Mouse (Mus musculus) small intestine, adult 2 months (tissue): ENCODE data around the gene Specc1l. TPM values are rescaled to one million over a fixed set of nuclear protein-coding genes. Genes with fewer than 3 reads are reported as not detected.

ENCODE experiments used
- H3K27ac ChIP-seq: fragments of 200-500 bp; 2 replicates; pipeline ENCODE4 v1.5.1; 2012; ENCODE audit warnings: low read depth, low read length, control low read depth, inconsistent platforms; ENCODE audit not compliant: insufficient read depth
- H3K27me3 ChIP-seq: fragments of 200-500 bp; 2 replicates; pipeline ENCODE4 v1.6.1; 2012; ENCODE audit warnings: mild to moderate bottlenecking, moderate library complexity, low read length, inconsistent platforms; ENCODE audit not compliant: control insufficient read depth, insufficient read depth
- H3K36me3 ChIP-seq: fragments of 200-500 bp; 2 replicates; pipeline ENCODE4 v1.6.1; 2012; ENCODE audit warnings: mild to moderate bottlenecking, low read length, control low read depth, inconsistent platforms; ENCODE audit not compliant: control insufficient read depth, insufficient read depth
- H3K4me1 ChIP-seq: fragments of 200-500 bp; 2 replicates; pipeline ENCODE4 v1.6.1; 2012; ENCODE audit warnings: low read length, inconsistent platforms, mixed read lengths; ENCODE audit not compliant: control insufficient read depth, insufficient read depth, insufficient read length
- H3K4me3 ChIP-seq: fragments of 200-500 bp; 2 replicates; pipeline ENCODE4 v1.5.1; 2012; ENCODE audit warnings: low read depth, mild to moderate bottlenecking, control low read depth, inconsistent platforms, low read length, moderate library complexity
- CTCF ChIP-seq: fragments of 200-500 bp; IDR thresholded peaks from 2 replicates; pipeline ENCODE4 v1.5.1; 2012; ENCODE audit warnings: low read depth, mild to moderate bottlenecking, control low read depth, inconsistent platforms, low read length, moderate library complexity, mixed read lengths; ENCODE audit not compliant: insufficient replicate concordance, insufficient read length; ENCODE audit errors: extremely low read depth
- POLR2A ChIP-seq: fragments of 200-500 bp; IDR thresholded peaks from 2 replicates; pipeline ENCODE4 v1.6.1; 2012; ENCODE audit warnings: low read depth, mild to moderate bottlenecking, control low read depth, inconsistent platforms, low read length, moderate library complexity
- WGBS: fragments of 180-500 bp; shearing (Covaris S2); methylation state at CpG from one replicate; pipeline ENCODE4 v1.1.7; 2018; 5-methylcytosine and 5-hydroxymethylcytosine counted together
- polyA plus RNA-seq: library from polyadenylated mRNA; depleted of rRNA; stranded (reverse); fragments of >200 nt; gene quantifications from 2 replicates; pipeline ENCODE4 v1.2.3, GENCODE M21; 2012

Gene Specc1l
- polyA plus RNA-seq, 1 experiment, result 48.2 TPM

DNA sequence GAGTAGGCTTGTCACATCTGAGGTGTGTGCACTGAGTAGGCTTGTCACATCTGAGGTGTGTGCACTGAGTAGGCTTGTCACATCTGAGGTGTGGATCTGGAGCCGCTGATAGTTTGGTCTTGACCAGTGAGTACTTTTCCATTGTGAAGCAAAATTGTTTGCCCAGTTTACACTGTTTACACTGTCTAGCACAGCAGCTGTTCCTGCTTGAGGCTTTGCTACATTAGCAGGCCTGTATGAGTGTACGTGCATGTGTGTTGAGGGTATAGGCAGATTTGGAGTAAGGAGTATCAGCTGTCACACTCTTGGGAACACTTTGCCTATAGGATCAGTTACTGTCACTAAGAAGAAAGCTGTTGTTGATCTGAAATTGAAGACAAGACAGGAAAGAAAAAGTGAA lies 21.6 kb downstream of the Specc1l start:
- Histone ChIP-seq H3K4me1 (peaks cover 23% of the 10 kb centered on the region), H3K4me3 (no peak overlapping the region), H3K27ac (no peak overlapping the region), H3K27me3 (no peaks in the 10 kb centered on the region), H3K36me3 (peaks cover 40% of the 10 kb centered on the region)
- 66% methylated on average over 2 of the region's 2 CpGs for WGBS
- TF ChIP-seq CTCF (no peak), POLR2A (no peak)

- 88% methylated on average over 2 of the region's 2 CpGs for WGBS
- Histone ChIP-seq H3K4me1 (peaks cover 12% of the 10 kb centered on the region), H3K4me3 (no peak overlapping the region), H3K27me3 (no peaks in the 10 kb centered on the region), H3K27ac (no peak overlapping the region), H3K36me3 (peaks cover 37% of the 10 kb centered on the region)
- TF ChIP-seq POLR2A (no peak), CTCF (no peak)
Observed at GRCm38 (mm10) chr10:75235726-75236125, 23.9 kb downstream of the Specc1l start.

DNA sequence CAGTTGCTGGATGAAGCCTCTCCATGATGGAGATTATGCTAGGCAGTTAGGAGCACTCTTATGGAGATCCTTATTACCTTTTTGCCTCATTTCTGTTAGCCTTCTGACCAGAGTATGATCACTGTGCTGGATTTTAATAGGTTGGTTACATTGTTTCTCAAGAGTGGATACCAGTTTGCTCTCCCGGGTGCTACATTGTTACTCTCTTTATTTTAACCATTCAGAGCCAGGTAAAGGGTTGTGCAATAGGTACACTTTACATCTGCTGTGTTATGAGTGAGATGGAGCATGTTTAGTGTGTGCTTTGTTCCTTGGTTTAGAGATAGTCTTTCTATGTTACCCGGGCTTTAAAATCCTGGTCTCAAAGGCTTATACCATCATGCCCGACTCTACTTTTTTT lies 24.3 kb downstream of the Specc1l start:
- H3K4me3 ChIP-seq, result no peak overlapping the region
- H3K4me1 ChIP-seq, result peaks cover 13% of the 10 kb centered on the region
- no peaks in the 10 kb centered on the region for H3K27me3 ChIP-seq
- TF ChIP-seq CTCF (no peak), POLR2A (no peak)
- WGBS, result 91% methylated on average over 3 of the region's 3 CpGs
- H3K27ac ChIP-seq, result no peak overlapping the region
- H3K36me3 ChIP-seq, result peaks cover 36% of the 10 kb centered on the region

GRCm38 (mm10) chr10:75237166-75237565 lies 25.3 kb downstream of the Specc1l start:
- WGBS, result 91% methylated on average over 2 of the region's 2 CpGs
- H3K4me3 ChIP-seq, result no peak overlapping the region
- H3K4me1 ChIP-seq, result peaks cover 7% of the 10 kb centered on the region

GRCm38 (mm10) chr10:75240583-75241250 lies 28.8 kb downstream of the Specc1l start:
- H3K27me3 ChIP-seq, result no peaks in the 10 kb centered on the region
- no peak for TF ChIP-seq POLR2A
- TF ChIP-seq CTCF, result no peak
- peaks cover 6% of the 10 kb centered on the region; the same call in 1 of the 2 replicates for H3K4me1 ChIP-seq
- H3K27ac ChIP-seq, result peak overlapping the region; percentile 12; the same call in 1 of the 2 replicates
- no peak overlapping the region for H3K4me3 ChIP-seq
- WGBS, result 30% methylated on average over 8 of the region's 8 CpGs
- H3K36me3 ChIP-seq, result peaks cover 56% of the 10 kb centered on the region

More at GRCm38 (mm10) chr10:75237166-75237565, 25.3 kb downstream of the Specc1l start:
- H3K36me3 ChIP-seq, result peaks cover 37% of the 10 kb centered on the region
- no peak for TF ChIP-seq CTCF
- no peak for TF ChIP-seq POLR2A
- H3K27me3 ChIP-seq, result no peaks in the 10 kb centered on the region
- H3K27ac ChIP-seq, result no peak overlapping the region

DNA sequence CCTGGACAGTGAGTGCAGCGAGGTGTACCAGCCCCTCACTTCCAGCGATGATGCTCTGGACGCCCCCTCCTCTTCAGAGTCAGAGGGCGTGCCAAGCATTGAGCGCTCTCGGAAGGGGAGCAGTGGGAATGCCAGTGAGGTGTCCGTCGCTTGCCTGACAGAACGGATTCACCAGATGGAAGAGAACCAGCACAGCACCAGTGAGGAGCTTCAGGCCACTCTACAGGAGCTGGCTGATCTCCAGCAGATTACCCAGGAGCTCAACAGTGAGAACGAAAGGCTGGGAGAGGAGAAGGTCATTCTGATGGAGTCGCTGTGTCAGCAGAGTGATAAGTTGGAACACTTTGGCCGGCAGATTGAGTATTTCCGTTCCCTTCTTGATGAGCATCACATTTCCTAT lies 33.9 kb downstream of the Specc1l start:
- TF ChIP-seq CTCF (no peak), POLR2A (no peak)
- no peak overlapping the region for H3K27ac ChIP-seq
- no peak overlapping the region for H3K4me3 ChIP-seq
- WGBS, result 85% methylated on average over 13 of the region's 13 CpGs
- H3K4me1 ChIP-seq, result peaks cover 3% of the 10 kb centered on the region; the same call in 1 of the 2 replicates
- peaks cover 79% of the 10 kb centered on the region for H3K36me3 ChIP-seq
- no peaks in the 10 kb centered on the region for H3K27me3 ChIP-seq

- TF ChIP-seq CTCF (no peak), POLR2A (no peak)
- peaks cover 78% of the 10 kb centered on the region for H3K36me3 ChIP-seq
- H3K4me1 ChIP-seq, result no peaks in the 10 kb centered on the region
- H3K4me3 ChIP-seq, result no peak overlapping the region
- H3K27ac ChIP-seq, result no peak overlapping the region
- H3K27me3 ChIP-seq, result no peaks in the 10 kb centered on the region
- 87% methylated on average over 10 of the region's 10 CpGs for WGBS
Observed at GRCm38 (mm10) chr10:75246331-75246730, 34.5 kb downstream of the Specc1l start.
